Mouse (Mus musculus) forebrain, embryonic 16.5 days (tissue): ENCODE data around the gene Gdpd3. TPM values are rescaled to one million over a fixed set of nuclear protein-coding genes. Genes with fewer than 3 reads are reported as not detected.

Experiments
- ATAC-seq: fragments of 200-750 bp; cut with Nextera tagmentation; 2 replicates; pipeline ENCODE4 v1.8.0; 2017; ENCODE audit warnings: mild to moderate bottlenecking, moderate library complexity
- H3K27ac ChIP-seq: fragments of 300-500 bp; sonication (generic); 2 replicates; pipeline ENCODE4 v1.5.1; 2014; ENCODE audit warnings: low read length, control low read depth
- H3K27me3 ChIP-seq: fragments of 300-500 bp; sonication (generic); replicated peaks from 2 replicates; pipeline ENCODE4 v1.6.1; 2014; ENCODE audit warnings: low read length; ENCODE audit not compliant: control insufficient read depth, insufficient read depth
- H3K36me3 ChIP-seq: fragments of 300-500 bp; sonication (generic); 2 replicates; pipeline ENCODE4 v1.6.1; 2014; ENCODE audit not compliant: control insufficient read depth, insufficient read depth
- H3K4me1 ChIP-seq: fragments of 300-500 bp; sonication (generic); replicated peaks from 2 replicates; pipeline ENCODE4 v1.6.1; 2014; ENCODE audit warnings: low read length; ENCODE audit not compliant: control insufficient read depth, insufficient read depth
- H3K4me2 ChIP-seq: fragments of 300-500 bp; sonication (generic); 2 replicates; pipeline ENCODE4 v1.6.1; 2014; ENCODE audit warnings: mild to moderate bottlenecking, low read length, control low read depth
- H3K4me3 ChIP-seq: fragments of 300-500 bp; sonication (generic); replicated peaks from 2 replicates; pipeline ENCODE4 v1.5.1; 2014; ENCODE audit warnings: mild to moderate bottlenecking, low read length, control low read depth
- H3K9ac ChIP-seq: fragments of 300-500 bp; sonication (generic); replicated peaks from 2 replicates; pipeline ENCODE4 v1.6.1; 2014; ENCODE audit warnings: low read depth, low read length, control low read depth
- H3K9me3 ChIP-seq: fragments of 300-500 bp; sonication (generic); 2 replicates; pipeline ENCODE4 v1.6.1; 2016; ENCODE audit warnings: low read length; ENCODE audit not compliant: control insufficient read depth
- WGBS: fragments of 180-500 bp; shearing (Covaris S2); extraction: QIAGEN DNeasy Blood & Tissue Kit; methylation state at CpG from one replicate; pipeline ENCODE4 v1.1.7; 2014; 5-methylcytosine and 5-hydroxymethylcytosine counted together
- polyA plus RNA-seq: library from polyadenylated mRNA; unstranded; fragments of >200 nt; fragmentation: Nextera tagmentation; extraction: Ambion mirVana; gene quantifications from 2 replicates; pipeline ENCODE4 v1.2.1, GENCODE M21; 2015

The Gdpd3 gene
- polyA plus RNA-seq, 1 experiment from 2014 or later = 2.6 TPM

- H3K4me3 ChIP-seq = peak overlapping the region; percentile 50
- H3K9me3 ChIP-seq = no peaks in the 10 kb centered on the region
- peak; percentile 78 for ATAC-seq
- H3K27me3 ChIP-seq = no peaks in the 10 kb centered on the region
- peaks cover 46% of the 10 kb centered on the region for H3K4me1 ChIP-seq
- WGBS = under 1% methylated on average over 21 of the region's 21 CpGs
- H3K27ac ChIP-seq = peak overlapping the region; percentile 86
- peak overlapping the region; percentile 94 for H3K4me2 ChIP-seq
- H3K36me3 ChIP-seq = peaks cover 13% of the 10 kb centered on the region; the same call in 1 of the 2 replicates
- peak overlapping the region; percentile 68 for H3K9ac ChIP-seq
Measured at GRCm38 (mm10) chr7:126779983-126780970, 14.1 kb downstream of the Gdpd3 start.

GRCm38 (mm10) chr7:126780971-126781635 lies 15.0 kb downstream of the Gdpd3 start, which contains the start of gene Tbx6:
Gene Tbx6 (plus strand): TSS chr7:126781483.
- Histone ChIP-seq H3K9me3 (no peaks in the 10 kb centered on the region), H3K4me2 (peak within 1 kb of the TSS; percentile 94), H3K36me3 (peaks cover 17% of the 10 kb centered on the region), H3K9ac (peak within 1 kb of the TSS; percentile 68), H3K4me1 (peaks cover 42% of the 10 kb centered on the region), H3K27ac (peak within 1 kb of the TSS; percentile 86), H3K27me3 (no peaks in the 10 kb centered on the region), H3K4me3 (peak within 1 kb of the TSS; percentile 50)
- ATAC-seq = no peak
- 6% methylated on average over 22 of the region's 22 CpGs for whole genome bisulfite sequencing

GRCm38 (mm10) chr7:126781661-126782370 lies 15.7 kb downstream of the Gdpd3 start:
- 52% methylated on average over 11 of the region's 11 CpGs for WGBS
- no peak for ATAC-seq
- no peak overlapping the region for H3K9ac ChIP-seq

GRCm38 (mm10) chr7:126782693-126783092 lies 16.6 kb downstream of the Gdpd3 start:
- H3K4me1 ChIP-seq = peaks cover 32% of the 10 kb centered on the region
- no peaks in the 10 kb centered on the region for H3K9me3 ChIP-seq
- H3K36me3 ChIP-seq = peaks cover 30% of the 10 kb centered on the region
- no peak for ATAC-seq
- H3K27me3 ChIP-seq = no peaks in the 10 kb centered on the region
- 83% methylated on average over 13 of the region's 13 CpGs for WGBS
- H3K4me2 ChIP-seq = no peak overlapping the region
- H3K9ac ChIP-seq = no peak overlapping the region
- H3K27ac ChIP-seq = no peak overlapping the region
- H3K4me3 ChIP-seq = no peak overlapping the region

More at GRCm38 (mm10) chr7:126781661-126782370, 15.7 kb downstream of the Gdpd3 start:
- H3K9me3 ChIP-seq = no peaks in the 10 kb centered on the region
- H3K4me3 ChIP-seq = no peak overlapping the region
- no peak overlapping the region for H3K4me2 ChIP-seq
- H3K27ac ChIP-seq = no peak overlapping the region
- H3K27me3 ChIP-seq = no peaks in the 10 kb centered on the region
- H3K36me3 ChIP-seq = peaks cover 23% of the 10 kb centered on the region
- H3K4me1 ChIP-seq = peaks cover 37% of the 10 kb centered on the region

GRCm38 (mm10) chr7:126784469-126784868 lies 18.3 kb downstream of the Gdpd3 start:
- ATAC-seq = no peak
- Histone ChIP-seq H3K27ac (no peak overlapping the region), H3K4me3 (no peak overlapping the region), H3K4me2 (no peak overlapping the region), H3K36me3 (peaks cover 37% of the 10 kb centered on the region), H3K27me3 (no peaks in the 10 kb centered on the region), H3K4me1 (peaks cover 19% of the 10 kb centered on the region), H3K9me3 (no peaks in the 10 kb centered on the region), H3K9ac (no peak overlapping the region)
- 89% methylated on average over 7 of the region's 7 CpGs for WGBS

GRCm38 (mm10) chr7:126785056-126785455 lies 18.9 kb downstream of the Gdpd3 start:
- Histone ChIP-seq H3K36me3 (peaks cover 43% of the 10 kb centered on the region), H3K9ac (no peak overlapping the region), H3K27me3 (no peaks in the 10 kb centered on the region), H3K27ac (no peak overlapping the region), H3K4me3 (no peak overlapping the region), H3K4me1 (peaks cover 13% of the 10 kb centered on the region), H3K4me2 (no peak overlapping the region), H3K9me3 (no peaks in the 10 kb centered on the region)
- ATAC-seq = no peak
- WGBS = 89% methylated on average over 4 of the region's 4 CpGs

- no peak overlapping the region for H3K27ac ChIP-seq
- 87% methylated on average over 14 of the region's 14 CpGs for WGBS
- peaks cover 43% of the 10 kb centered on the region for H3K36me3 ChIP-seq
- H3K27me3 ChIP-seq = no peaks in the 10 kb centered on the region
- no peaks in the 10 kb centered on the region for H3K9me3 ChIP-seq
- H3K4me1 ChIP-seq = peaks cover 12% of the 10 kb centered on the region
- H3K9ac ChIP-seq = no peak overlapping the region
- H3K4me2 ChIP-seq = no peak overlapping the region
- H3K4me3 ChIP-seq = no peak overlapping the region
- ATAC-seq = no peak
Measured at GRCm38 (mm10) chr7:126786142-126786541, 20.0 kb downstream of the Gdpd3 start.

GRCm38 (mm10) chr7:126789141-126789540 lies 23.0 kb downstream of the Gdpd3 start:
- Histone ChIP-seq H3K27ac (no peak overlapping the region), H3K4me3 (no peak overlapping the region), H3K4me1 (peaks cover 19% of the 10 kb centered on the region), H3K27me3 (no peaks in the 10 kb centered on the region), H3K36me3 (peaks cover 40% of the 10 kb centered on the region), H3K9me3 (no peaks in the 10 kb centered on the region), H3K9ac (no peak overlapping the region), H3K4me2 (no peak overlapping the region)
- no peak for ATAC-seq
- 91% methylated on average over 4 of the region's 4 CpGs for WGBS
